Mouse (Mus musculus): ENCODE measurements at regions not wholly inside any gene's neighbourhood (a gene's known extent, or its start where the extent isn't known, plus 50 kb on each side); places are given as distances from the start of the nearest gene placed in this dataset.

DNA sequence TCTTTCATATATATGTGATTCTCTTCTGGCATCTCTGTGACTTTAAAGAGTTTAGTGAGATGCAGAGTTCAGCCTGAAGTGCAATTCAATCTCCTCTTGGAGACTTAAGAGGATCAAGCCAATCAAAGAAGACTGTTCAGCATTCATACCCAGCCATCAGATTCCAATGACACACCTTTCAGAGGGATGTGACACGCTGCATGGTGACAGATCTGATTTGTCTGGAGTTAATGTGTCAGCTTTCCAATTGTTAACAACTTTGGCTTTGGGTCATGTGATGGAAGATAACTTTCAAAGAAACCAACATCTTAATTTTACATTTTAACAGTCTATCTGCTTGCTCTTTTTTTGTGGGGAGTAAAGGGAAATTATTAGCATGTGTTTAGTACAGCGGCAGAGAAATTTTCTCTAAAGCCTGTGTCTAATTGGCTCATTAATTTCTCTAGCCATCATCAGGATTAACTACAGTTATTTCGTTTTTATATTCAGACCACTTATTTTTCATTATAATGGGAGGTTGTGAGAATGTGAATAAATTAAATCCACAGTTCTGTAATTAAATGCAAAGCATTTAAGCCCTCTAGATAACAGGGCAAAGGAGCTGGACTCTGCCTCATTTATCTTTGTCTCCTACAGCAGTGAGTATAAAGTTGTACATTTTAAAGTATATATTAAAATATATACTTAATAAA lies 108.2 kb upstream of the Adamts5 start:
- DNase-seq (ENCODE audit: low spot score), result no peak

- DNase-seq (ENCODE audit: low spot score), result no peak
Observed at GRCm38 (mm10) chr16:86007799-86008198, 106.2 kb upstream of the Adamts5 start.

DNA sequence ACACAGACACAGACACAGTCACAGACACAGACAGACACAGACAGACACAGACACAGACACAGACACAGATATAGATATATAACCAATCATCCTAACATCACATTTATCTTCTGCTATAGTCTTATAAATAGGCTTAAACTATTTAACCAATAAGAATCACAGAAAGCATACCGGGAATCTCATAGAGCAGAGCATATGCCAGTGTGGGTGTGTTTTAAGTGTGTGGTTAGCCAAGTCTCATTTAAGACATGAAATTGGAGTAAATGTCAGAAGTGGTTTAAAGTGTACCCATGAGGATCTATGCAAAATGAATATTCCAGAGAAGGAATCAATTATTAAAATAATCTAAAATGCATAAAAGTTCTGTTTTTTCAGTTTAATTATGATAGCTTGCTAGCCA lies 99.2 kb upstream of the Adamts5 start:
- DNase-seq (ENCODE audit: low spot score), result no peak

DNA sequence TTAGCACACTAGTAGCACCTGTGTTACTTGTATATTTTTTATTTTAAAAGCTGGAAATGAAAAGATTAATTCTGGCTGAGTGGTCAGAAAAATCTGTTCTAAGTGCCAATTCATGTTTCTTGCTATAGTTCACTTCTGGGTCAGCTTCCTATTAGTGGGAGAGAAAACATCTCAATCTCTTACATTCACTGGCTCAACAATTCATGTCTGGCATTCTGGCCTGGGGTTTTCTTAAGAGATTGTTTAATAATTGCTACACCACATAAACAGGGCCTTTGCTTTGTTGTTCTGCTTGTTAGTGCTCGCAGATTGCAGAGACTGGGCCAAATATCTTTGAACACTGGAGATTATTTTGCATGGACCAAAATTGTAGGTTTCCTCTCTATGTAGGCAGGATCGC lies 84.2 kb upstream of the Adamts5 start:
- no peak for DNase-seq (ENCODE audit: low spot score)

- no peak for DNase-seq (ENCODE audit: low spot score)
Observed at GRCm38 (mm10) chr16:85977102-85977501, 75.5 kb upstream of the Adamts5 start.

GRCm38 (mm10) chr16:85966892-85967444 lies 65.3 kb upstream of the Adamts5 start:
- DNase-seq (ENCODE audit: low spot score), result no peak

- DNase-seq (ENCODE audit: low spot score), result no peak
Observed at GRCm38 (mm10) chr16:85966251-85966650, 64.6 kb upstream of the Adamts5 start.

DNA sequence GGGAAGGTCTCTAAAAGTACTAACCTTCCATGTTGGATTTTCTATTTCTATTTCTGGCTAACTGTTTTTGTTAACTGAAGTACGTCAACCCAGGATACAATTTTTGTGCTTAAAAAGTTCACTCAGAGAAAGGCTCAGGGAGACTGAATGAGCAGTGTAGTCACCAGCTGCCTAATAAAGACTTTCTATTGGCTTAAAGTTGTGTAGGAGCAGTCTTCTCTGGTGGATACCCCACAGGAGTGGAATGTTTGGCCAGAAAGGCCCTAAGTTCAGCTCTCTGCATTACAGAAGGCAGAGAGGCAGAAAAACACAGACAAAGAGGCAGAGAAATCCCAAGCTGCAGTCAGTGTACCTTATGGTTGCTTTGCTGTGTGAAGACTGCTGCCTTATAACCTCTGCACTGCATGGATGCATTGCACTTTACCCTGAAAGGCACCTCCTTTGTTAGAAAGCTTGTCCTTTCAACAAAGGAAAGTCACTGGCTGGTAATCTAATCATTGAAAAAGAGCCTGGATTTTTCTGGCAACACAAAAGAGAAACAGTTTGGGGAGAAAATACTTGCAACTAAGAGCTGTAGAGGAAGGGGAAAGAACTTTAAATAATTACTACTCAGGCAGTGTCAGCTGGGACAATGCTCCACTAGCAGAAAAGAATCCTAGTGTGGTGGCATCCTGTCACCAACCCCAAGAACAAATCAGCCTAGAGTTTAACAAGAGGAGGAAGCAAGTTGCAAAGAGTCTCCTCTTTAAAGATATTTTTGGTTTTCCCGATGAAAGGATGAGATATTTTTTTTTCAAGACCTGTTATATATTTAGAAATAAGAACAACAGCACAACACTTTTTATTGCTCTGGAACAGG lies 63.0 kb upstream of the Adamts5 start:
- DNase-seq (ENCODE audit: low spot score), result no peak

GRCm38 (mm10) chr16:85956006-85956562 lies 54.5 kb upstream of the Adamts5 start:
- DNase-seq (ENCODE audit: low spot score), result no peak

- no peak for DNase-seq (ENCODE audit: low spot score)
Observed at GRCm38 (mm10) chr16:85951628-85952027, 50.0 kb upstream of the Adamts5 start.
